Mouse (Mus musculus): Measurements from ENCODE around the gene Elmod3. TPM values are rescaled to one million over a fixed set of nuclear protein-coding genes. Genes with fewer than 3 reads are reported as not detected.
A peak's percentile ranks its signal among the peaks of the same experiment; 100 is the strongest.

Gene Elmod3
- total and polyA plus RNA-seq, 3 experiments: 4.2 to 9.0 (median 7.1) TPM

GRCm38 (mm10) chr6:72523222-72523621 lies 75.0 kb downstream of the Elmod3 start:
- Histone ChIP-seq H3K36me3 (replicated peaks in 1 of 2; ENCODE audit: control insufficient read depth in 1 of 2, insufficient read depth in 1 of 2, low read length in 1 of 2) (peaks cover 0 to 7% of the 10 kb centered on the region in 2 experiments), H3K4me1 (ENCODE audit: control insufficient read depth in 1 of 2, insufficient read depth in 2 of 2) (peaks cover 38 to 66% of the 10 kb centered on the region in 2 experiments), H3K9me3 (replicated peaks; ENCODE audit: low read length) (no peaks in the 10 kb centered on the region), H3K79me2 (replicated peaks; ENCODE audit: control insufficient read depth, extremely low read depth, insufficient read depth, poor library complexity, severe bottlenecking) (no peaks in the 10 kb centered on the region), H3K27ac (ENCODE audit: insufficient read depth, low read depth) (no peak overlapping the region), H3K4me2 (ENCODE audit: insufficient read depth, low read depth, poor library complexity, severe bottlenecking) (no peak overlapping the region), H3K27me3 (replicated peaks) (no peaks in the 10 kb centered on the region), H3K4me3 (replicated peaks in 1 of 3; ENCODE audit: low read depth in 2 of 3, low read length in 2 of 3, poor library complexity in 1 of 3) (no peak overlapping the region), H3K9ac (ENCODE audit: insufficient read depth, low read depth) (no peak overlapping the region)
- no peak for TF ChIP-seq UBTF (IDR thresholded peaks at IDR 0.05; ENCODE audit: low read depth, low read length)
- no peak for TF ChIP-seq ZC3H11A (IDR thresholded peaks at IDR 0.05; ENCODE audit: low read depth, low read length)
- TF ChIP-seq JUN (IDR thresholded peaks at IDR 0.05; ENCODE audit: insufficient read depth, low read depth, low read length): no peak
- TF ChIP-seq E2F4 (IDR thresholded peaks at IDR 0.05; ENCODE audit: insufficient replicate concordance, low read depth, low read length): no peak
- DNase-seq (ENCODE audit: extremely low read depth): no peak
- in situ Hi-C loops (cut with MboI; ENCODE audit: low pct_ligation_motif_present, low pct_unique_long_range_greater_than_20kb, low sequenced_read_pairs) (no loop called here), dilution Hi-C loops (cut with MboI; ENCODE audit: extremely low pct_ligation_motif_present, extremely low pct_unique_long_range_greater_than_20kb, low sequenced_read_pairs) (no loop called here)

- Histone ChIP-seq H3K4me2 (ENCODE audit: insufficient read depth, low read depth, poor library complexity, severe bottlenecking) (peak overlapping the region; percentile 70), H3K79me2 (replicated peaks; ENCODE audit: control insufficient read depth, extremely low read depth, insufficient read depth, poor library complexity, severe bottlenecking) (no peaks in the 10 kb centered on the region), H3K36me3 (replicated peaks in 1 of 2; ENCODE audit: control insufficient read depth in 1 of 2, insufficient read depth in 1 of 2, low read length in 1 of 2) (peaks cover 0 to 9% of the 10 kb centered on the region in 2 experiments), H3K4me3 (replicated peaks in 1 of 3; ENCODE audit: low read depth in 2 of 3, low read length in 2 of 3, poor library complexity in 1 of 3) (peak overlapping the region in 1 of 3 experiments; percentile 22), H3K9ac (ENCODE audit: insufficient read depth, low read depth) (peak overlapping the region; percentile 27; the same call in 1 of the 2 replicates), H3K4me1 (ENCODE audit: control insufficient read depth in 1 of 2, insufficient read depth in 2 of 2) (peaks cover 35 to 64% of the 10 kb centered on the region in 2 experiments), H3K27me3 (replicated peaks) (no peaks in the 10 kb centered on the region), H3K9me3 (replicated peaks; ENCODE audit: low read length) (no peaks in the 10 kb centered on the region), H3K27ac (ENCODE audit: insufficient read depth, low read depth) (peak overlapping the region; percentile 42; the same call in 1 of the 2 replicates)
- peak; percentile 69 for DNase-seq (ENCODE audit: extremely low read depth)
- dilution Hi-C loops (cut with MboI; ENCODE audit: extremely low pct_ligation_motif_present, extremely low pct_unique_long_range_greater_than_20kb, low sequenced_read_pairs) (no loop called here), in situ Hi-C loops (cut with MboI; ENCODE audit: low pct_ligation_motif_present, low pct_unique_long_range_greater_than_20kb, low sequenced_read_pairs) (no loop called here)
- TF ChIP-seq BHLHE40 (IDR thresholded peaks at IDR 0.05; ENCODE audit: low read depth, low read length) (peak; percentile 68), ZKSCAN1 (IDR thresholded peaks at IDR 0.05; ENCODE audit: borderline replicate concordance, low read depth, low read length) (no peak), TBP (conservative IDR thresholded peaks at IDR 0.05; ENCODE audit: low read depth, low read length) (no peak), JUN (IDR thresholded peaks at IDR 0.05; ENCODE audit: insufficient read depth, low read depth, low read length) (peak; percentile 2; the same call in 1 of the 2 replicates), USF2 (conservative IDR thresholded peaks at IDR 0.05; ENCODE audit: low read depth, low read length) (no peak), CTCF (conservative IDR thresholded peaks at IDR 0.05 in 1 of 2, IDR thresholded peaks at IDR 0.05 in 1 of 2; ENCODE audit: low read depth in 2 of 2, low read length in 2 of 2) (no peak), SIN3A (IDR thresholded peaks at IDR 0.05; ENCODE audit: low read length) (no peak), MAX (IDR thresholded peaks at IDR 0.05; ENCODE audit: low read length) (peak; percentile 67), UBTF (IDR thresholded peaks at IDR 0.05; ENCODE audit: low read depth, low read length) (no peak), MXI1 (IDR thresholded peaks at IDR 0.05; ENCODE audit: low read depth, low read length) (no peak), ETS1 (conservative IDR thresholded peaks at IDR 0.05; ENCODE audit: low read depth, low read length) (peak; percentile 61), TCF12 (IDR thresholded peaks at IDR 0.05; ENCODE audit: low read depth, low read length) (peak; percentile 41; the same call in 1 of the 2 replicates), MYC (IDR thresholded peaks at IDR 0.05; ENCODE audit: low read depth, low read length) (peak; percentile 72; the same call in 1 of the 2 replicates), MEF2A (IDR thresholded peaks at IDR 0.05; ENCODE audit: borderline replicate concordance, low read depth, low read length) (peak; percentile 94), KAT2A (IDR thresholded peaks at IDR 0.05; ENCODE audit: insufficient replicate concordance, low read length) (no peak), USF1 (IDR thresholded peaks at IDR 0.05; ENCODE audit: low read depth, low read length) (no peak), PAX5 (IDR thresholded peaks at IDR 0.05; ENCODE audit: low read length) (no peak), NELFE (IDR thresholded peaks at IDR 0.05; ENCODE audit: low read depth, low read length) (no peak), SMC3 (IDR thresholded peaks at IDR 0.05; ENCODE audit: low read depth, low read length) (no peak), MAZ (IDR thresholded peaks at IDR 0.05; ENCODE audit: low read depth, low read length) (0 out of 2 replicates have a peak, but pooled peaks have one; percentile 30), EP300 (IDR thresholded peaks at IDR 0.05; ENCODE audit: low read length) (peak; percentile 68), RCOR1 (conservative IDR thresholded peaks at IDR 0.05; ENCODE audit: low read depth, low read length) (no peak), MAFK (IDR thresholded peaks at IDR 0.05; ENCODE audit: insufficient replicate concordance, low read length) (no peak), POLR2AphosphoS2 (IDR thresholded peaks at IDR 0.05; ENCODE audit: low read depth, low read length) (no peak), CHD1 (IDR thresholded peaks at IDR 0.05; ENCODE audit: low read depth, low read length) (no peak), RAD21 (IDR thresholded peaks at IDR 0.05; ENCODE audit: low read depth, low read length) (no peak), ZMIZ1 (IDR thresholded peaks at IDR 0.05; ENCODE audit: low read depth, low read length) (no peak), ZNF384 (IDR thresholded peaks at IDR 0.05; ENCODE audit: low read depth, low read length) (no peak), NRF1 (IDR thresholded peaks at IDR 0.05; ENCODE audit: low read depth, low read length) (no peak), ELF1 (IDR thresholded peaks at IDR 0.05; ENCODE audit: low read depth, low read length) (no peak), CHD2 (IDR thresholded peaks at IDR 0.05; ENCODE audit: low read length) (no peak)
Measured at GRCm38 (mm10) chr6:72522288-72522687, 75.9 kb downstream of the Elmod3 start.
